Mouse (Mus musculus) stomach, embryonic 15.5 days (tissue): ENCODE results near the gene Kcnk16. TPM values are rescaled to one million over a fixed set of nuclear protein-coding genes. Genes with fewer than 3 reads are reported as not detected.

Experiments used
- ATAC-seq: fragments of 200-750 bp; cut with Nextera tagmentation; 2 replicates; pipeline ENCODE4 v1.8.0; 2017; ENCODE audit warnings: low read depth, moderate number of reproducible peaks, moderate TSS enrichment; ENCODE audit not compliant: insufficient read depth, low FRiP score
- H3K27ac ChIP-seq: fragments of 300-500 bp; sonication (generic); 2 replicates; pipeline ENCODE4 v1.5.1; 2015; ENCODE audit warnings: mild to moderate bottlenecking, inconsistent platforms
- H3K27me3 ChIP-seq: fragments of 300-500 bp; sonication (generic); replicated peaks from 2 replicates; pipeline ENCODE4 v1.6.1; 2015; ENCODE audit warnings: inconsistent platforms
- H3K36me3 ChIP-seq: fragments of 300-500 bp; sonication (generic); 2 replicates; pipeline ENCODE4 v1.6.1; 2015; ENCODE audit warnings: inconsistent platforms
- H3K4me1 ChIP-seq: fragments of 300-500 bp; sonication (generic); 2 replicates; pipeline ENCODE4 v1.6.1; 2015; ENCODE audit warnings: inconsistent platforms
- H3K4me2 ChIP-seq: fragments of 300-500 bp; sonication (generic); 2 replicates; pipeline ENCODE4 v1.6.1; 2015; ENCODE audit warnings: mild to moderate bottlenecking, inconsistent platforms
- H3K4me3 ChIP-seq: fragments of 300-500 bp; sonication (generic); replicated peaks from 2 replicates; pipeline ENCODE4 v1.5.1; 2015; ENCODE audit warnings: inconsistent platforms
- H3K9ac ChIP-seq: fragments of 300-500 bp; sonication (generic); 2 replicates; pipeline ENCODE4 v1.6.1; 2015; ENCODE audit warnings: inconsistent platforms
- H3K9me3 ChIP-seq: fragments of 300-500 bp; sonication (generic); 2 replicates; pipeline ENCODE4 v1.6.1; 2016; ENCODE audit warnings: inconsistent platforms
- WGBS: fragments of 180-500 bp; shearing (Covaris S2); methylation state at CpG from one replicate; pipeline ENCODE4 v1.1.7; 2015; 5-methylcytosine and 5-hydroxymethylcytosine counted together
- polyA plus RNA-seq: library from polyadenylated mRNA; unstranded; fragments of >200 nt; fragmentation: Nextera tagmentation; extraction: Ambion mirVana; gene quantifications from 2 replicates; pipeline ENCODE4 v1.2.1, GENCODE M21; 2015

The Kcnk16 gene
- polyA plus RNA-seq, 1 experiment from 2014 or later = 15.5 TPM

DNA sequence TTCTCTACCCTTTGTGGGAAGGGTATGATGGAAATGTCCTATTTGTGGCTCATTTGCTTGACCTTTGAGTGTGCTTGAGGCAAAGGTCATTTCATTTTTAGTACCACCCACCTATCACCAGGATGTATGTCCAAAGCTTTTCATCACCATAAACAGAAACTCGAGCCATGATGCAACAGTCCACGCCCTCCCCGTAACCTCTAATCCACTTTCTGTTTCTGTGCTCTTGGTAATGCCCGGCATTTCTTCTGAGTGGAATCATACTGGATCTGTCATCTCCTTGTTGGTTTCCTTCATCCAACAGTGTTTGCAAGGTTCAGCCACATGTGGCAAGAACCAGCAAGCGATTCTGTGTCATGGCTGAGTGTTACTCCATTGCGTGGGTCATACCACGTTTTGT is 54.9 kb downstream of the Kcnk16 start:
- WGBS = 74% methylated on average over 7 of the region's 7 CpGs

GRCm38 (mm10) chr14:20211754-20212601 is 57.0 kb downstream of the Kcnk16 start:
- Histone ChIP-seq H3K36me3 (no peaks in the 10 kb centered on the region), H3K9me3 (no peaks in the 10 kb centered on the region), H3K4me1 (no peaks in the 10 kb centered on the region), H3K9ac (no peak overlapping the region), H3K27ac (no peak overlapping the region), H3K4me2 (no peak overlapping the region), H3K4me3 (no peak overlapping the region), H3K27me3 (no peaks in the 10 kb centered on the region)
- 46% methylated on average over 9 of the region's 9 CpGs for WGBS
- ATAC-seq = no peak

More for the DNA sequence above, 54.9 kb downstream of the Kcnk16 start:
- Histone ChIP-seq H3K27ac (no peak overlapping the region), H3K9ac (no peak overlapping the region), H3K4me2 (no peak overlapping the region), H3K36me3 (no peaks in the 10 kb centered on the region), H3K27me3 (no peaks in the 10 kb centered on the region), H3K4me3 (no peak overlapping the region), H3K4me1 (no peaks in the 10 kb centered on the region), H3K9me3 (no peaks in the 10 kb centered on the region)
- ATAC-seq = no peak

Other genes with a start within 250 kb of the Kcnk16 start
- 11.8 and 13.1 TPM in 2 replicates for gene Saysd1, start 130.7 kb downstream of the Kcnk16 start, polyA plus RNA-seq
- 7.6 and 7.9 TPM in 2 replicates for gene Kcnk5, start 87.4 kb downstream of the Kcnk16 start, polyA plus RNA-seq
- 17.8 and 20.3 TPM in 2 replicates for gene Nudt13, start 25.5 kb upstream of the Kcnk16 start, polyA plus RNA-seq
- gene Ecd, start 78.9 kb upstream of the Kcnk16 start, polyA plus RNA-seq = 46.9 and 47.6 TPM in 2 replicates
- 28.6 and 33.1 TPM in 2 replicates for gene Fam149b, start 79.0 kb upstream of the Kcnk16 start, polyA plus RNA-seq
- gene Dnajc9, start 119.7 kb upstream of the Kcnk16 start, polyA plus RNA-seq = 143 and 149 TPM in 2 replicates
- 85.2 and 90.9 TPM in 2 replicates for gene Mrps16, start 124.4 kb upstream of the Kcnk16 start, polyA plus RNA-seq
- 0.27 and 0.63 TPM in 2 replicates for gene Cfap70, start 183.0 kb upstream of the Kcnk16 start, polyA plus RNA-seq
- gene Anxa7, start 210.9 kb upstream of the Kcnk16 start, polyA plus RNA-seq = 58.4 and 59.9 TPM in 2 replicates
- gene Mss51, start 227.7 kb upstream of the Kcnk16 start, polyA plus RNA-seq = 0.64 and 0.92 TPM in 2 replicates